8 mouse cellular contexts compared by ENCODE assay signal in the genomic region with DNA sequence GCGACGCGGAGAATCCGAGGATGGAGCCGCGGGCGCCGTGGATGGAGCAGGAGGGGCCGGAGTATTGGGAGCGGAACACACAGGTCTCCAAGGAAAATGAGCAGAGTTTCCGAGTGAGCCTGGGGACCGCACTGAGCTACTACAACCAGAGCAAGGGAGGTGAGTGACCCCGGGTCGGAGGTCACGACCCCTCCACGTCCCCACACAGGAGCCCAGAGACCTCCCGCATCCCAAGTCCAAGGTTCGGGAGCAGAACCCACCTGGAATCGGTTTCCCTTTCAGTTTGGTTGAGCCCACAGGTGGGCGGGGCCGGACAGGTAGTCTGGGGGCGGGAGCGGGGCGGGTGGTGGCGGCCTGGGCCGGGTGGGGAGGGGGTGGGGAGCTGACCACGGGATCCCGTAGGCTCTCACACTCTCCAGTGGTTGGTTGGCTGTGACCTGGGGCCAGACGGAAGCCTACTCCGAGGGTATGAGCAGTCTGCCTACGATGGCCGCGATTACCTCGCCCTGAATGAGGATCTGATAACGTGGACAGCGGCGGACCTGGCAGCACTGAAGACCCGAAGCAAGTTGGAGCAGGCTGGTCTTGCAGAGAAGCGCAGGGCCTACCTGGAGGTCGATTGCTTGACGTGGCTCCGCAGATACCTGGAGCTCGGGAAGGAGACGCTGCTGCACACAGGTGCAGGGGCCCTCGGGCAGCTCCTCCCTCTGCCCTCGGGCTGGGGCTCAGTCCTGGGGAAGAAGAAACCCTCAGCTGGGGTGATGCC. TPM values are rescaled to one million over a fixed set of nuclear protein-coding genes. Genes with fewer than 3 reads are reported as not detected.
A peak's percentile ranks its signal among the peaks of the same experiment; 100 is the strongest.
DNase-seq lines count a peak whose midpoint lies in the region; ATAC-seq and TF ChIP-seq lines count a peak whose summit lies in the region.

No protein-coding gene starts in this region.

- WGBS in bone marrow, adult 2 months = 3% methylated on average over 46 of the region's 46 CpGs
- WGBS in hindbrain, embryonic 16.5 days = 2% methylated on average over 39 of the region's 46 CpGs
- WGBS in liver, embryonic 11.5 days = 3% methylated on average over 46 of the region's 46 CpGs

- TF ChIP-seq POLR2A in bone marrow, adult 2 months (IDR thresholded peaks at IDR 0.05; ENCODE audit: borderline replicate concordance, control insufficient read depth, low read depth, low read length) = no peak

- peak; percentile 44 for DNase-seq in embryo, embryonic 10 days (ENCODE audit: low spot score)
- no peak for DNase-seq in embryo, embryonic 10.5 days (ENCODE audit: low spot score)
- DNase-seq in liver, embryonic 11.5 days (ENCODE audit: low spot score) = no peak
- DNase-seq in naive thymus-derived CD4-positive, alpha-beta T cell, adult 2 months (ENCODE audit: low read depth) = peak; percentile 52
- no peak for DNase-seq in spleen, postnatal 10 days (ENCODE audit: low spot score in 2 of 2)
- DNase-seq in frontal cortex, postnatal 36 days (ENCODE audit: low spot score in 2 of 2) = no peak

- peak overlapping the region; percentile 40 for H3K4me3 ChIP-seq in bone marrow, adult 2 months (replicated peaks; ENCODE audit: control insufficient read depth, low read depth, low read length)
- peak overlapping the region; percentile 41 for H3K4me3 ChIP-seq in hindbrain, embryonic 16.5 days (ENCODE audit: low read length)
- H3K4me3 ChIP-seq in liver, embryonic 11.5 days (ENCODE audit: low read depth, low read length) = peak overlapping the region; percentile 47

- H3K27me3 ChIP-seq in hindbrain, embryonic 16.5 days (replicated peaks; ENCODE audit: control insufficient read depth, insufficient read depth, low read length) = peaks cover 23% of the 10 kb centered on the region
- peaks cover 30% of the 10 kb centered on the region for H3K27me3 ChIP-seq in liver, embryonic 11.5 days (replicated peaks; ENCODE audit: control insufficient read depth, insufficient read depth, low read length)

- H3K9me3 ChIP-seq in hindbrain, embryonic 16.5 days (ENCODE audit: control insufficient read depth, low read length) = no peaks in the 10 kb centered on the region
- H3K9me3 ChIP-seq in liver, embryonic 11.5 days (ENCODE audit: control insufficient read depth, low read length) = no peaks in the 10 kb centered on the region

- H3K4me1 ChIP-seq in bone marrow, adult 2 months (ENCODE audit: control insufficient read depth, insufficient read depth, low read length) = no peaks in the 10 kb centered on the region
- H3K4me1 ChIP-seq in hindbrain, embryonic 16.5 days (ENCODE audit: control insufficient read depth, insufficient read depth, low read depth, low read length) = peaks cover 10% of the 10 kb centered on the region
- H3K4me1 ChIP-seq in liver, embryonic 11.5 days (replicated peaks; ENCODE audit: control insufficient read depth, insufficient read depth, low read length) = peaks cover 3% of the 10 kb centered on the region; the same call in 1 of the 2 replicates

- peak; percentile 37; the same call in 1 of the 2 replicates for ATAC-seq in hindbrain, embryonic 16.5 days
- no peak for ATAC-seq in liver, embryonic 11.5 days (replicated peaks; ENCODE audit: low FRiP score)

- H3K4me2 ChIP-seq in hindbrain, embryonic 16.5 days (ENCODE audit: low read length) = peak overlapping the region; percentile 61
- peak overlapping the region; percentile 65 for H3K4me2 ChIP-seq in liver, embryonic 11.5 days

- no peak overlapping the region for H3K27ac ChIP-seq in bone marrow, adult 2 months (ENCODE audit: control insufficient read depth, insufficient read depth, low read depth, low read length, poor library complexity)
- H3K27ac ChIP-seq in hindbrain, embryonic 16.5 days (ENCODE audit: low read depth, low read length) = no peak overlapping the region
- no peak overlapping the region for H3K27ac ChIP-seq in liver, embryonic 11.5 days (ENCODE audit: low read depth, low read length)

- H3K36me3 ChIP-seq in hindbrain, embryonic 16.5 days (ENCODE audit: control insufficient read depth, insufficient read depth, low read length) = no peaks in the 10 kb centered on the region
- H3K36me3 ChIP-seq in liver, embryonic 11.5 days (ENCODE audit: control insufficient read depth, insufficient read depth, low read length) = no peaks in the 10 kb centered on the region

- no peak for TF ChIP-seq CTCF in bone marrow, adult 2 months (IDR thresholded peaks at IDR 0.05; ENCODE audit: control insufficient read depth, insufficient read depth, low read length)

- H3K9ac ChIP-seq in hindbrain, embryonic 16.5 days (ENCODE audit: low read depth, low read length) = peak overlapping the region; percentile 58
- 0 out of 2 replicates have a peak overlapping the region, but pooled peaks have one; percentile 30 for H3K9ac ChIP-seq in liver, embryonic 11.5 days (ENCODE audit: low read depth, low read length)

RNA-seq across cellular contexts. Expression of a gene that starts 0.9 kb away (rescaled TPM):
- not detected in 2 replicates for polyA plus RNA-seq in bone marrow, adult 2 months (2011; ENCODE audit: insufficient read depth, insufficient read length, low replicate concordance, missing spikeins)
- polyA plus RNA-seq in hindbrain, embryonic 16.5 days (2015; fragmentation: Nextera tagmentation; extraction: Ambion mirVana) = 3.7 and 6.3 TPM in 2 replicates
- polyA plus RNA-seq in liver, embryonic 11.5 days (2014; fragmentation: Nextera tagmentation; extraction: Ambion mirVana) = 1.6 and 2.1 TPM in 2 replicates

RNA-seq across cellular contexts. Expression of a gene that starts 22.7 kb away (rescaled TPM):
- polyA plus RNA-seq in bone marrow, adult 2 months (2011; ENCODE audit: insufficient read depth, insufficient read length, low replicate concordance, missing spikeins) = not detected in 2 replicates
- 0.64 and 0.67 TPM in 2 replicates for polyA plus RNA-seq in hindbrain, embryonic 16.5 days (2015; fragmentation: Nextera tagmentation; extraction: Ambion mirVana)
- 0.40 and 0.60 TPM in 2 replicates for polyA plus RNA-seq in liver, embryonic 11.5 days (2014; fragmentation: Nextera tagmentation; extraction: Ambion mirVana)

RNA-seq across cellular contexts. Expression of a gene that starts 36.5 kb away (rescaled TPM):
- polyA plus RNA-seq in bone marrow, adult 2 months (2011; ENCODE audit: insufficient read depth, insufficient read length, low replicate concordance, missing spikeins) = 62.5 and 82.4 TPM in 2 replicates
- polyA plus RNA-seq in hindbrain, embryonic 16.5 days (2015; fragmentation: Nextera tagmentation; extraction: Ambion mirVana) = 0.89 TPM in 2 replicates
- 1.8 and 2.0 TPM in 2 replicates for polyA plus RNA-seq in liver, embryonic 11.5 days (2014; fragmentation: Nextera tagmentation; extraction: Ambion mirVana)

Comparison
In these comparisons a context has a peak if more than half of its experiments do, and no peak if none do; other contexts are left out.
1. DNase-seq: peak in embryo, embryonic 10 days (single experiment) and naive thymus-derived CD4-positive, alpha-beta T cell, adult 2 months (single experiment); none in embryo, embryonic 10.5 days (single experiment), liver, embryonic 11.5 days (single experiment), spleen, postnatal 10 days (0 of 2) and frontal cortex, postnatal 36 days (0 of 2).
2. RNA of a gene that starts 36.5 kb away (polyA plus RNA-seq): 62.5 to 82.4 TPM in bone marrow, adult 2 months; 1.8 to 2.0 TPM in liver, embryonic 11.5 days and 0.89 TPM in hindbrain, embryonic 16.5 days; every median in the first group is over 10 times any median in the second.
3. Peak in every context shown above with its lines, with median percentiles within 50 percentile points of each other: H3K4me3 ChIP-seq.